Mouse (Mus musculus): Measurements from ENCODE around the gene Rbm42.

Rbm42 gene

GRCm38 (mm10) chr7:30649591-30650540, at the start of gene Rbm42:
Gene Rbm42 (minus strand): TSS chr7:30650317.
- DNase-seq (ENCODE audit: low spot score in 2 of 2) = peak; percentile 93 to 96

GRCm38 (mm10) chr7:30698589-30698988, 48.5 kb upstream of the Rbm42 start, which contains the start of gene 2200002J24Rik:
Gene 2200002J24Rik (plus strand): TSS chr7:30698926.
- DNase-seq (ENCODE audit: low spot score in 2 of 2) = no peak

- DNase-seq (ENCODE audit: low spot score in 2 of 2) = no peak
Observed at GRCm38 (mm10) chr7:30698101-30698500, 48.0 kb upstream of the Rbm42 start.

GRCm38 (mm10) chr7:30688325-30688724, 38.2 kb upstream of the Rbm42 start:
- no peak for DNase-seq (ENCODE audit: low spot score in 2 of 2)

- DNase-seq (ENCODE audit: low spot score in 2 of 2) = no peak
Observed at GRCm38 (mm10) chr7:30683425-30683824, 33.3 kb upstream of the Rbm42 start.

- no peak for DNase-seq (ENCODE audit: low spot score in 2 of 2)
Observed at GRCm38 (mm10) chr7:30681897-30682296, 31.8 kb upstream of the Rbm42 start.

- DNase-seq (ENCODE audit: low spot score in 2 of 2) = no peak
Observed at GRCm38 (mm10) chr7:30678263-30678975, 28.3 kb upstream of the Rbm42 start.

GRCm38 (mm10) chr7:30671480-30671879, 21.4 kb upstream of the Rbm42 start, which contains the start of gene Pmis2:
Gene Pmis2 (minus strand): TSS chr7:30671605.
- DNase-seq (ENCODE audit: low spot score in 2 of 2) = no peak

GRCm38 (mm10) chr7:30669229-30669628, 19.1 kb upstream of the Rbm42 start:
- no peak for DNase-seq (ENCODE audit: low spot score in 2 of 2)

GRCm38 (mm10) chr7:30665321-30665720, 15.2 kb upstream of the Rbm42 start:
- DNase-seq (ENCODE audit: low spot score in 2 of 2) = no peak

- DNase-seq (ENCODE audit: low spot score in 2 of 2) = peak; percentile 84 to 93
Observed at GRCm38 (mm10) chr7:30664529-30665200, 14.5 kb upstream of the Rbm42 start, which contains the start of gene Haus5. Gene Haus5 (minus strand): TSS chr7:30664994.

GRCm38 (mm10) chr7:30639083-30639482, 11.0 kb downstream of the Rbm42 start:
- DNase-seq (ENCODE audit: low spot score in 2 of 2) = no peak

GRCm38 (mm10) chr7:30636395-30636794, 13.7 kb downstream of the Rbm42 start:
- no peak for DNase-seq (ENCODE audit: low spot score in 2 of 2)

- DNase-seq (ENCODE audit: low spot score in 2 of 2) = no peak
Observed at GRCm38 (mm10) chr7:30635752-30636151, 14.4 kb downstream of the Rbm42 start, which contains the start of gene Etv2. Gene Etv2 (minus strand): TSS chr7:30635852.

- DNase-seq (ENCODE audit: low spot score in 2 of 2) = peak; percentile 18 to 64
Observed at GRCm38 (mm10) chr7:30634621-30635020, 15.5 kb downstream of the Rbm42 start.

GRCm38 (mm10) chr7:30633762-30634412, 16.2 kb downstream of the Rbm42 start:
- no peak for DNase-seq (ENCODE audit: low spot score in 2 of 2)

- DNase-seq (ENCODE audit: low spot score in 2 of 2) = no peak
Observed at GRCm38 (mm10) chr7:30629013-30629412, 21.1 kb downstream of the Rbm42 start.

GRCm38 (mm10) chr7:30626647-30627046, 23.5 kb downstream of the Rbm42 start:
- DNase-seq (ENCODE audit: low spot score in 2 of 2) = no peak

GRCm38 (mm10) chr7:30625530-30626384, 24.4 kb downstream of the Rbm42 start, which contains the start of gene Cox6b1:
Gene Cox6b1 (minus strand): TSS chr7:30626151.
- peak; percentile 69 to 77 for DNase-seq (ENCODE audit: low spot score in 2 of 2)

GRCm38 (mm10) chr7:30619202-30619601, 30.9 kb downstream of the Rbm42 start:
- peak in 1 of 2 experiments; percentile 35 for DNase-seq (ENCODE audit: low spot score in 2 of 2)

All from spleen, postnatal 14 days (tissue).